In genomic region chr12:79172019-79172941, GRCm38 (mm10) we compare ENCODE assay signal across 8 mouse cellular contexts. TPM values are rescaled to one million over a fixed set of nuclear protein-coding genes. Genes with fewer than 3 reads are reported as not detected.
A peak's percentile ranks its signal among the peaks of the same experiment; 100 is the strongest.
DNase-seq lines count a peak whose midpoint lies in the region; ATAC-seq lines count a peak whose summit lies in the region.

Vti1b (minus strand) TSS chr12:79172667.

- H3K4me2 ChIP-seq in hindbrain, embryonic 11.5 days (replicated peaks; ENCODE audit: low read depth, low read length), result peak within 1 kb of the TSS; percentile 57

- DNase-seq in MN1 (ENCODE audit: low spot score), result peak; percentile 93
- DNase-seq in cerebellum, adult 9-10 months, result peak; percentile 91
- peak; percentile 89 to 90 for DNase-seq in frontal cortex, adult 2 months (ENCODE audit: extremely low spot score in 1 of 2, low spot score in 1 of 2)
- DNase-seq in hindbrain, embryonic 11.5 days (ENCODE audit: low spot score), result peak; percentile 89
- DNase-seq in layer of hippocampus, postnatal 10 days (ENCODE audit: low spot score in 2 of 2), result peak; percentile 90 to 92
- DNase-seq in lung, postnatal 10 days, result peak; percentile 94
- peak; percentile 89 for DNase-seq in ovary, postnatal 36 days (ENCODE audit: low spot score)
- peak; percentile 91 for DNase-seq in thymus, postnatal 25 days

- ATAC-seq in hindbrain, embryonic 11.5 days (ENCODE audit: low FRiP score), result peak; percentile 98

- no peaks in the 10 kb centered on the region for H3K36me3 ChIP-seq in hindbrain, embryonic 11.5 days (ENCODE audit: control insufficient read depth, insufficient read depth, low read length)

- peak within 1 kb of the TSS; percentile 92 for H3K4me3 ChIP-seq in hindbrain, embryonic 11.5 days (ENCODE audit: low read depth, low read length)

- H3K9ac ChIP-seq in hindbrain, embryonic 11.5 days (ENCODE audit: low read depth, low read length), result peak within 1 kb of the TSS; percentile 89

- under 1% methylated on average over 70 of the region's 73 CpGs for WGBS in hindbrain, embryonic 11.5 days

- H3K9me3 ChIP-seq in hindbrain, embryonic 11.5 days (ENCODE audit: control insufficient read depth, low read length), result no peaks in the 10 kb centered on the region

- no peaks in the 10 kb centered on the region for H3K27me3 ChIP-seq in hindbrain, embryonic 11.5 days (ENCODE audit: control insufficient read depth, insufficient read depth, low read length)

- H3K4me1 ChIP-seq in hindbrain, embryonic 11.5 days (replicated peaks; ENCODE audit: control insufficient read depth, insufficient read depth, low read length), result 0 out of 2 replicates have a peak, but pooled peaks cover 2% of the 10 kb centered on the region

- peak within 1 kb of the TSS; percentile 87 for H3K27ac ChIP-seq in hindbrain, embryonic 11.5 days (ENCODE audit: low read depth, low read length)

RNA-seq across cellular contexts. Expression of gene Vti1b, which starts in this region (rescaled TPM):
- 165 and 175 TPM in 2 replicates for polyA plus RNA-seq in frontal cortex, adult 2 months (2012; rRNA removed)
- 119 and 121 TPM in 2 replicates for polyA plus RNA-seq in hindbrain, embryonic 11.5 days (2014; fragmentation: Nextera tagmentation; extraction: Ambion mirVana)
- 100 to 1,000 TPM; 137 to 139 TPM for total RNA-seq in layer of hippocampus, postnatal 10 days (2021)

Comparison
In these comparisons a context has a peak if more than half of its experiments do, and no peak if none do; other contexts are left out.
1. Peak in every context shown above with its lines: DNase-seq, ATAC-seq, H3K4me3 ChIP-seq and H3K27ac ChIP-seq.